ENCODE assay signal across 25 mouse cellular contexts in genomic region chr5:3783947-3784681, GRCm38 (mm10). TPM values are rescaled to one million over a fixed set of nuclear protein-coding genes. Genes with fewer than 3 reads are reported as not detected.
DNase-seq lines count a peak whose midpoint lies in the region; ATAC-seq and TF ChIP-seq lines count a peak whose summit lies in the region.
"Had no signal": no experiment of that assay in that cellular context is flagged by ENCODE, and none has a peak within 500 bp of the region (broad histone marks: within the 10 kb centered on the region; RNA-seq: fewer than 3 reads in every experiment).

No protein-coding gene starts in this region.

- no peak for DNase-seq in forebrain, embryonic 10.5 days (ENCODE audit: extremely low spot score, low spot score)
- no peak for DNase-seq in liver, embryonic 11.5 days (ENCODE audit: low spot score)
- no peak for DNase-seq in liver, postnatal 0 days
- peak; percentile 27 for DNase-seq in adipocyte (ENCODE audit: low spot score)
- no peak for DNase-seq in gastrocnemius, adult 8-10 months (ENCODE audit: low spot score in 2 of 2)
- DNase-seq: adrenal gland, postnatal 25 days; cerebellum, adult 8-10 months; cerebellum, postnatal 25 days; gastrocnemius, adult 2 months; heart, postnatal 10 days; kidney, postnatal 14 days; left cerebral cortex, postnatal 4 days; lung, postnatal 36 days; midbrain, embryonic 14.5 days; thymus, adult 2 months; thymus, postnatal 4 days had no signal

- no peak for TF ChIP-seq EP300 in liver, postnatal 0 days (IDR thresholded peaks at IDR 0.05; ENCODE audit: low read depth)

- H3K27me3 ChIP-seq in forebrain, embryonic 16.5 days (replicated peaks; ENCODE audit: control insufficient read depth, insufficient read depth, low read length): no peaks in the 10 kb centered on the region
- no peaks in the 10 kb centered on the region for H3K27me3 ChIP-seq in forebrain, embryonic 10.5 days (ENCODE audit: poor library complexity, severe bottlenecking)
- no peaks in the 10 kb centered on the region for H3K27me3 ChIP-seq in liver, embryonic 11.5 days (replicated peaks; ENCODE audit: control insufficient read depth, insufficient read depth, low read length)
- H3K27me3 ChIP-seq in liver, postnatal 0 days (ENCODE audit: insufficient read depth, low read length): no peaks in the 10 kb centered on the region
- H3K27me3 ChIP-seq: heart, embryonic 13.5 days; megakaryocyte, embryonic 14.5 days; neural tube, embryonic 12.5 days; Patski had no signal

- no peak overlapping the region for H3K4me2 ChIP-seq in forebrain, embryonic 16.5 days (ENCODE audit: low read length)
- H3K4me2 ChIP-seq in liver, embryonic 11.5 days: no peak overlapping the region
- no peak overlapping the region for H3K4me2 ChIP-seq in liver, postnatal 0 days (ENCODE audit: low read depth, low read length)
- H3K4me2 ChIP-seq: heart, embryonic 13.5 days; hindbrain, embryonic 14.5 days; neural tube, embryonic 12.5 days had no signal

- peaks cover 6% of the 10 kb centered on the region for H3K4me1 ChIP-seq in forebrain, embryonic 16.5 days (replicated peaks; ENCODE audit: control insufficient read depth, insufficient read depth, low read length)
- H3K4me1 ChIP-seq in forebrain, embryonic 10.5 days: no peaks in the 10 kb centered on the region
- no peaks in the 10 kb centered on the region for H3K4me1 ChIP-seq in liver, embryonic 11.5 days (replicated peaks; ENCODE audit: control insufficient read depth, insufficient read depth, low read length)
- no peaks in the 10 kb centered on the region for H3K4me1 ChIP-seq in liver, postnatal 0 days (ENCODE audit: insufficient read depth)
- H3K4me1 ChIP-seq: neural tube, embryonic 12.5 days had no signal

- H3K9ac ChIP-seq in forebrain, embryonic 16.5 days (replicated peaks; ENCODE audit: low read depth, low read length): no peak overlapping the region
- H3K9ac ChIP-seq in liver, embryonic 11.5 days (ENCODE audit: low read depth, low read length): no peak overlapping the region
- H3K9ac ChIP-seq in liver, postnatal 0 days (replicated peaks): no peak overlapping the region
- H3K9ac ChIP-seq: heart, embryonic 13.5 days; hindbrain, embryonic 14.5 days; neural tube, embryonic 12.5 days had no signal

- 0 out of 2 replicates have a peak, but pooled peaks have one; percentile 52 for ATAC-seq in forebrain, embryonic 16.5 days
- peak; percentile 53 for ATAC-seq in liver, embryonic 11.5 days (replicated peaks; ENCODE audit: low FRiP score)
- ATAC-seq in liver, postnatal 0 days: no peak
- ATAC-seq in megakaryocyte-erythroid progenitor cell, adult 5-6 weeks (replicated peaks; ENCODE audit: low FRiP score, low TSS enrichment, poor library complexity, severe bottlenecking): peak; percentile 75
- ATAC-seq: intestine, postnatal 0 days; Patski had no signal

- H3K4me3 ChIP-seq in forebrain, embryonic 16.5 days (replicated peaks; ENCODE audit: low read length): no peak overlapping the region
- H3K4me3 ChIP-seq in forebrain, embryonic 10.5 days: no peak overlapping the region
- no peak overlapping the region for H3K4me3 ChIP-seq in liver, embryonic 11.5 days (ENCODE audit: low read depth, low read length)
- no peak overlapping the region for H3K4me3 ChIP-seq in liver, postnatal 0 days (ENCODE audit: low read depth, low read length)
- H3K4me3 ChIP-seq: gastrocnemius, adult 2 months; heart, embryonic 13.5 days; megakaryocyte, embryonic 14.5 days; neural tube, embryonic 12.5 days had no signal

- 60% methylated on average over 2 of the region's 2 CpGs for WGBS in forebrain, embryonic 16.5 days
- 92% methylated on average over 2 of the region's 2 CpGs for WGBS in forebrain, embryonic 10.5 days
- 78% methylated on average over 2 of the region's 2 CpGs for WGBS in liver, embryonic 11.5 days
- WGBS in liver, postnatal 0 days (ENCODE audit: insufficient replicate concordance): 62% methylated on average over 2 of the region's 2 CpGs

- no peaks in the 10 kb centered on the region for H3K9me3 ChIP-seq in forebrain, embryonic 16.5 days (ENCODE audit: control insufficient read depth, low read length)
- no peaks in the 10 kb centered on the region for H3K9me3 ChIP-seq in forebrain, embryonic 10.5 days
- H3K9me3 ChIP-seq in liver, embryonic 11.5 days (ENCODE audit: control insufficient read depth, low read length): no peaks in the 10 kb centered on the region
- H3K9me3 ChIP-seq in liver, postnatal 0 days (ENCODE audit: low read length): no peaks in the 10 kb centered on the region
- H3K9me3 ChIP-seq: G1E; heart, embryonic 13.5 days; megakaryocyte, embryonic 14.5 days; neural tube, embryonic 12.5 days had no signal

- TF ChIP-seq CTCF in liver, postnatal 0 days (IDR thresholded peaks at IDR 0.05; ENCODE audit: low read depth): no peak

- no peaks in the 10 kb centered on the region for H3K36me3 ChIP-seq in forebrain, embryonic 16.5 days (ENCODE audit: control insufficient read depth, insufficient read depth)
- no peaks in the 10 kb centered on the region for H3K36me3 ChIP-seq in forebrain, embryonic 10.5 days (replicated peaks)
- no peaks in the 10 kb centered on the region for H3K36me3 ChIP-seq in liver, embryonic 11.5 days (ENCODE audit: control insufficient read depth, insufficient read depth, low read length)
- H3K36me3 ChIP-seq in liver, postnatal 0 days (replicated peaks; ENCODE audit: insufficient read depth, low read length): no peaks in the 10 kb centered on the region
- H3K36me3 ChIP-seq: neural tube, embryonic 12.5 days had no signal

- H3K27ac ChIP-seq in forebrain, embryonic 16.5 days (ENCODE audit: low read length): no peak overlapping the region
- no peak overlapping the region for H3K27ac ChIP-seq in forebrain, embryonic 10.5 days
- no peak overlapping the region for H3K27ac ChIP-seq in liver, embryonic 11.5 days (ENCODE audit: low read depth, low read length)
- H3K27ac ChIP-seq in liver, postnatal 0 days (ENCODE audit: low read depth): no peak overlapping the region
- H3K27ac ChIP-seq: gastrocnemius, adult 2 months; heart, embryonic 13.5 days; hindbrain, embryonic 14.5 days; neural tube, embryonic 12.5 days had no signal

RNA-seq across cellular contexts. Expression of gene Ankib1, which starts 18.6 kb away (rescaled TPM):
- polyA plus RNA-seq in forebrain, embryonic 16.5 days (2015; fragmentation: Nextera tagmentation; extraction: Ambion mirVana): 19.2 and 20.2 TPM in 2 replicates
- 9.7 and 9.9 TPM in 2 replicates for polyA plus RNA-seq in forebrain, embryonic 10.5 days (2016; fragmentation: Nextera tagmentation; extraction: Ambion mirVana)
- polyA plus RNA-seq in liver, embryonic 11.5 days (2014; fragmentation: Nextera tagmentation; extraction: Ambion mirVana): 10.4 and 11.3 TPM in 2 replicates
- 2.6 and 2.9 TPM in 2 replicates for polyA plus RNA-seq in liver, postnatal 0 days (2015; fragmentation: Nextera tagmentation; extraction: Ambion mirVana)
- total RNA-seq in megakaryocyte-erythroid progenitor cell, adult 5-6 weeks (2014; fragmentation: Nextera tagmentation): 29.0 and 34.5 TPM in 2 replicates
- total RNA-seq in megakaryocyte-erythroid progenitor cell, adult 5-6 weeks (2017): 44.4 and 63.5 TPM in 2 replicates
- total RNA-seq in gastrocnemius, adult 8-10 months (2022): 10 to 100 TPM; 17.7 to 21.2 (median 18.3) TPM

RNA-seq across cellular contexts. Expression of gene Krit1, which starts 18.9 kb away (rescaled TPM):
- 68.8 and 72.8 TPM in 2 replicates for polyA plus RNA-seq in forebrain, embryonic 16.5 days (2015; fragmentation: Nextera tagmentation; extraction: Ambion mirVana)
- 61.5 and 63.3 TPM in 2 replicates for polyA plus RNA-seq in forebrain, embryonic 10.5 days (2016; fragmentation: Nextera tagmentation; extraction: Ambion mirVana)
- 38.2 and 38.8 TPM in 2 replicates for polyA plus RNA-seq in liver, embryonic 11.5 days (2014; fragmentation: Nextera tagmentation; extraction: Ambion mirVana)
- polyA plus RNA-seq in liver, postnatal 0 days (2015; fragmentation: Nextera tagmentation; extraction: Ambion mirVana): 10.5 and 12.7 TPM in 2 replicates
- 68.1 and 79.3 TPM in 2 replicates for total RNA-seq in megakaryocyte-erythroid progenitor cell, adult 5-6 weeks (2014; fragmentation: Nextera tagmentation)
- total RNA-seq in megakaryocyte-erythroid progenitor cell, adult 5-6 weeks (2017): 54.5 and 69.1 TPM in 2 replicates
- total RNA-seq in gastrocnemius, adult 8-10 months (2022): 10 to 100 TPM; 11.4 to 16.0 (median 12.7) TPM
